Mouse (Mus musculus): ENCODE data around the gene Phtf2.

DNA sequence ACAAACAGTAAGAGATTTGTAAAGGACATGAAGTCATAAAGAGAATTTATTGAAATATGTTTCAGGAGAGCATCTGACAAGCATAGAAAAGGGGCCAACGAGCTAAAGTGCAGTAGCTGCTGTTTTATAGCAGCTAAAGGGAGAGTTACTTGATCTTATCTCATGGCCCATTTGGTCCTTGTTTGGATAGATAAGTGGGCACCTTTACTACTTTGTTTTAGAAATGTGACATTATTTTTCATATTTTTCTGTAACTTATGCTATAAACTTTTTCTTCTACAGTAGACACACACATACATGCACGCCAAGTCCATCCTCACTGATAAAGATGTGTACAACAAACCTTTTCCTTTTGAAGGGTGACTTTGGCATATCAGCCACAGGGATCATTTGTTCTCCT, 23.5 kb upstream of the Phtf2 start:
- TF ChIP-seq CTCF (IDR thresholded peaks at IDR 0.05; ENCODE audit: control insufficient read depth, insufficient read depth, insufficient replicate concordance, low read depth, low read length) (no peak), POLR2A (IDR thresholded peaks at IDR 0.05; ENCODE audit: control insufficient read depth, low read depth, low read length) (no peak)

Measured in testis, adult 2 months (tissue).